ENCODE assay signal across 13 mouse cellular contexts in the genomic region with DNA sequence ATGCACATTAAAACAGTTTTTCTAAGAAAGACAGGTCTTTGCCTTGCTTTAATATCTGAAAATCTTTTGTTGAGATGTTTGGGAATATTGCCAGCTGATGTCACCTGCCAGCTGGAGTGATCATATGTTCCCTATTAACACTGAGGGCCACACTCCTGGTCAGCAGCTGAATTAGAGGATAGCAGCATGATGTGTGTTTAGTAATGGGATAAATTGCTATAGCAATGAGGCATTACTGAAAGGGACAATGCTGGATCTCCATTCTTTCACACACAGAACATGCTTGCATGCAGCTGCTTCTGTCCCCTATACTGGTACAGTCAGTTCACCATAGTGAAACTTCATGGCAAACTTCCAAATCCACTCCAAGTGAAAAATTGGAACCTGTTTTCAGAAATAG.
DNase-seq lines count a peak whose midpoint lies in the region; ATAC-seq lines count a peak whose summit lies in the region.
"Had no signal": no experiment of that assay in that cellular context is flagged by ENCODE, and none has a peak within 500 bp of the region (broad histone marks: within the 10 kb centered on the region; RNA-seq: fewer than 3 reads in every experiment).

No protein-coding gene starts in this region.

- H3K9ac ChIP-seq in embryonic facial prominence, embryonic 14.5 days (ENCODE audit: low read depth, low read length), result no peak overlapping the region
- no peak overlapping the region for H3K9ac ChIP-seq in hindbrain, embryonic 16.5 days (ENCODE audit: low read depth, low read length)
- H3K9ac ChIP-seq: limb, embryonic 15.5 days; lung, embryonic 14.5 days; neural tube, embryonic 13.5 days had no signal

- H3K4me1 ChIP-seq in embryonic facial prominence, embryonic 14.5 days (ENCODE audit: control insufficient read depth, insufficient read depth, low read length), result no peaks in the 10 kb centered on the region
- 0 out of 2 replicates have a peak, but pooled peaks cover 2% of the 10 kb centered on the region for H3K4me1 ChIP-seq in hindbrain, embryonic 16.5 days (ENCODE audit: control insufficient read depth, insufficient read depth, low read depth, low read length)
- H3K4me1 ChIP-seq: limb, embryonic 15.5 days had no signal

- H3K4me2 ChIP-seq in embryonic facial prominence, embryonic 14.5 days (ENCODE audit: low read depth, low read length), result no peak overlapping the region
- no peak overlapping the region for H3K4me2 ChIP-seq in hindbrain, embryonic 16.5 days (ENCODE audit: low read length)
- H3K4me2 ChIP-seq: limb, embryonic 15.5 days; lung, embryonic 14.5 days; neural tube, embryonic 13.5 days had no signal

- no peak overlapping the region for H3K27ac ChIP-seq in embryonic facial prominence, embryonic 14.5 days (replicated peaks; ENCODE audit: low read depth, low read length)
- H3K27ac ChIP-seq in hindbrain, embryonic 16.5 days (ENCODE audit: low read depth, low read length), result no peak overlapping the region
- H3K27ac ChIP-seq: limb, embryonic 15.5 days had no signal

- ATAC-seq in cerebellum, adult (ENCODE audit: insufficient number of reproducible peaks, low FRiP score, low TSS enrichment), result peak; percentile 58; the same call in 1 of the 2 replicates
- peak; percentile 37; the same call in 1 of the 2 replicates for ATAC-seq in embryonic facial prominence, embryonic 14.5 days (ENCODE audit: low read depth)
- ATAC-seq in hindbrain, embryonic 16.5 days, result peak; percentile 87
- ATAC-seq in activated CD4-positive, CD25-positive, alpha-beta regulatory T cell, adult 4 months, result no peak

- no peak for DNase-seq in cerebellum, adult 11 months
- peak; percentile 54 for DNase-seq in MN1 (ENCODE audit: low spot score)
- peak; percentile 47 for DNase-seq in embryonic facial prominence, embryonic 14.5 days (ENCODE audit: low spot score)
- no peak for DNase-seq in lung, postnatal 36 days
- DNase-seq in lung, adult 18-20 months, result no peak
- DNase-seq: adrenal gland, postnatal 36 days; kidney, adult 8-10 months; lung, embryonic 14.5 days had no signal

- H3K9me3 ChIP-seq in embryonic facial prominence, embryonic 14.5 days (ENCODE audit: control insufficient read depth, low read length), result no peaks in the 10 kb centered on the region
- H3K9me3 ChIP-seq in hindbrain, embryonic 16.5 days (ENCODE audit: control insufficient read depth, low read length), result no peaks in the 10 kb centered on the region
- H3K9me3 ChIP-seq: limb, embryonic 15.5 days; neural tube, embryonic 13.5 days had no signal

- H3K27me3 ChIP-seq in embryonic facial prominence, embryonic 14.5 days (replicated peaks; ENCODE audit: control insufficient read depth, insufficient read depth, low read length), result no peaks in the 10 kb centered on the region
- H3K27me3 ChIP-seq in hindbrain, embryonic 16.5 days (replicated peaks; ENCODE audit: control insufficient read depth, insufficient read depth, low read length), result no peaks in the 10 kb centered on the region
- H3K27me3 ChIP-seq: limb, embryonic 15.5 days; neural tube, embryonic 13.5 days had no signal

- H3K4me3 ChIP-seq in embryonic facial prominence, embryonic 14.5 days (ENCODE audit: low read depth, low read length), result no peak overlapping the region
- H3K4me3 ChIP-seq in hindbrain, embryonic 16.5 days (ENCODE audit: low read length), result no peak overlapping the region
- H3K4me3 ChIP-seq: limb, embryonic 15.5 days; neural tube, embryonic 13.5 days had no signal

- no peaks in the 10 kb centered on the region for H3K36me3 ChIP-seq in embryonic facial prominence, embryonic 14.5 days (ENCODE audit: control insufficient read depth, insufficient read depth, low read length)
- no peaks in the 10 kb centered on the region for H3K36me3 ChIP-seq in hindbrain, embryonic 16.5 days (ENCODE audit: control insufficient read depth, insufficient read depth, low read length)
- H3K36me3 ChIP-seq: limb, embryonic 15.5 days; neural tube, embryonic 13.5 days had no signal

Comparison
In these comparisons a context has a peak if more than half of its experiments do, and no peak if none do; other contexts are left out.
1. DNase-seq: peak in MN1 (single experiment) and embryonic facial prominence, embryonic 14.5 days (single experiment); none in cerebellum, adult 11 months (single experiment), lung, postnatal 36 days (single experiment) and lung, adult 18-20 months (0 of 2).